Mouse (Mus musculus): ENCODE data around the gene Usb1. TPM values are rescaled to one million over a fixed set of nuclear protein-coding genes. Genes with fewer than 3 reads are reported as not detected.
"Not testable (repeated sequence)": the region's sequence is repeated elsewhere in the genome, so short reads cannot be mapped to it uniquely, and the experiment has no call there.

Usb1 gene
- polyA plus RNA-seq, 1 experiment from 2014 or later: 35.5 TPM

GRCm38 (mm10) chr8:95378928-95379327, 46.8 kb downstream of the Usb1 start:
- H3K27ac ChIP-seq (replicated peaks); H3K4me2 ChIP-seq; H3K36me3 ChIP-seq; H3K9ac ChIP-seq; H3K27me3 ChIP-seq; ATAC-seq (ENCODE audit: low read depth); H3K9me3 ChIP-seq; H3K4me3 ChIP-seq; H3K4me1 ChIP-seq (replicated peaks): not testable (repeated sequence)
- WGBS: 95% methylated on average over 11 of the region's 11 CpGs

- no peaks in the 10 kb centered on the region for H3K4me1 ChIP-seq (replicated peaks)
- ATAC-seq (ENCODE audit: low read depth): no peak
- no peak overlapping the region for H3K4me3 ChIP-seq
- H3K27me3 ChIP-seq: no peaks in the 10 kb centered on the region
- no peak overlapping the region for H3K27ac ChIP-seq (replicated peaks)
- H3K36me3 ChIP-seq: no peaks in the 10 kb centered on the region
- H3K9me3 ChIP-seq: no peaks in the 10 kb centered on the region
- H3K9ac ChIP-seq: no peak overlapping the region
- H3K4me2 ChIP-seq: no peak overlapping the region
Measured at GRCm38 (mm10) chr8:95380953-95381352, 48.9 kb downstream of the Usb1 start.

GRCm38 (mm10) chr8:95381595-95381994, 49.5 kb downstream of the Usb1 start:
- WGBS: 88% methylated on average over 3 of the region's 3 CpGs
- H3K27me3 ChIP-seq: no peaks in the 10 kb centered on the region
- no peaks in the 10 kb centered on the region for H3K4me1 ChIP-seq (replicated peaks)
- no peak overlapping the region for H3K9ac ChIP-seq
- no peaks in the 10 kb centered on the region for H3K36me3 ChIP-seq
- no peaks in the 10 kb centered on the region for H3K9me3 ChIP-seq
- no peak overlapping the region for H3K27ac ChIP-seq (replicated peaks)
- no peak overlapping the region for H3K4me3 ChIP-seq
- ATAC-seq (ENCODE audit: low read depth): no peak
- no peak overlapping the region for H3K4me2 ChIP-seq

GRCm38 (mm10) chr8:95384501-95384900, 52.4 kb downstream of the Usb1 start:
- no peaks in the 10 kb centered on the region for H3K27me3 ChIP-seq
- 91% methylated on average over 3 of the region's 3 CpGs for WGBS
- ATAC-seq (ENCODE audit: low read depth): no peak

GRCm38 (mm10) chr8:95386037-95386436, 54.0 kb downstream of the Usb1 start:
- Histone ChIP-seq H3K4me1 (replicated peaks) (no peaks in the 10 kb centered on the region), H3K27me3 (no peaks in the 10 kb centered on the region), H3K4me3 (no peak overlapping the region), H3K27ac (replicated peaks) (no peak overlapping the region), H3K9ac (no peak overlapping the region), H3K4me2 (no peak overlapping the region), H3K9me3 (no peaks in the 10 kb centered on the region), H3K36me3 (no peaks in the 10 kb centered on the region)
- no peak for ATAC-seq (ENCODE audit: low read depth)
- 81% methylated on average over 5 of the region's 5 CpGs for WGBS

More at GRCm38 (mm10) chr8:95384501-95384900, 52.4 kb downstream of the Usb1 start:
- no peak overlapping the region for H3K9ac ChIP-seq
- no peak overlapping the region for H3K27ac ChIP-seq (replicated peaks)
- H3K4me1 ChIP-seq (replicated peaks): no peaks in the 10 kb centered on the region
- H3K36me3 ChIP-seq: no peaks in the 10 kb centered on the region
- no peak overlapping the region for H3K4me2 ChIP-seq
- H3K4me3 ChIP-seq: no peak overlapping the region
- no peaks in the 10 kb centered on the region for H3K9me3 ChIP-seq

GRCm38 (mm10) chr8:95387221-95387620, 55.1 kb downstream of the Usb1 start:
- 91% methylated on average over 10 of the region's 10 CpGs for WGBS
- Histone ChIP-seq H3K4me3 (no peak overlapping the region), H3K4me2 (no peak overlapping the region), H3K9me3 (no peaks in the 10 kb centered on the region), H3K27ac (replicated peaks) (no peak overlapping the region), H3K27me3 (no peaks in the 10 kb centered on the region), H3K36me3 (no peaks in the 10 kb centered on the region), H3K9ac (no peak overlapping the region), H3K4me1 (replicated peaks) (no peaks in the 10 kb centered on the region)
- no peak for ATAC-seq (ENCODE audit: low read depth)

GRCm38 (mm10) chr8:95387936-95388335, 55.9 kb downstream of the Usb1 start:
- WGBS: 82% methylated on average over 7 of the region's 7 CpGs
- no peak for ATAC-seq (ENCODE audit: low read depth)
- H3K9me3 ChIP-seq: no peaks in the 10 kb centered on the region

GRCm38 (mm10) chr8:95390312-95390711, 58.2 kb downstream of the Usb1 start:
- Histone ChIP-seq H3K36me3 (no peaks in the 10 kb centered on the region), H3K9ac (no peak overlapping the region), H3K4me3 (no peak overlapping the region), H3K9me3 (no peaks in the 10 kb centered on the region), H3K4me1 (replicated peaks) (peaks cover 6% of the 10 kb centered on the region), H3K27me3 (no peaks in the 10 kb centered on the region), H3K27ac (replicated peaks) (no peak overlapping the region), H3K4me2 (no peak overlapping the region)
- no peak for ATAC-seq (ENCODE audit: low read depth)
- 72% methylated on average over 4 of the region's 4 CpGs for WGBS

More at GRCm38 (mm10) chr8:95387936-95388335, 55.9 kb downstream of the Usb1 start:
- H3K9ac ChIP-seq: no peak overlapping the region
- H3K36me3 ChIP-seq: no peaks in the 10 kb centered on the region
- H3K4me2 ChIP-seq: no peak overlapping the region
- H3K4me3 ChIP-seq: no peak overlapping the region
- H3K4me1 ChIP-seq (replicated peaks): no peaks in the 10 kb centered on the region
- H3K27me3 ChIP-seq: no peaks in the 10 kb centered on the region
- H3K27ac ChIP-seq (replicated peaks): no peak overlapping the region

GRCm38 (mm10) chr8:95391101-95391500, 59.0 kb downstream of the Usb1 start:
- no peak overlapping the region for H3K4me2 ChIP-seq
- no peak overlapping the region for H3K9ac ChIP-seq
- no peak overlapping the region for H3K27ac ChIP-seq (replicated peaks)
- no peak for ATAC-seq (ENCODE audit: low read depth)
- no peaks in the 10 kb centered on the region for H3K27me3 ChIP-seq
- H3K9me3 ChIP-seq: no peaks in the 10 kb centered on the region
- peaks cover 12% of the 10 kb centered on the region for H3K4me1 ChIP-seq (replicated peaks)
- H3K4me3 ChIP-seq: no peak overlapping the region
- WGBS: 79% methylated on average over 7 of the region's 7 CpGs
- no peaks in the 10 kb centered on the region for H3K36me3 ChIP-seq

- Histone ChIP-seq H3K27ac (replicated peaks) (peak overlapping the region; percentile 28; the same call in 1 of the 2 replicates), H3K4me3 (no peak overlapping the region), H3K4me2 (no peak overlapping the region)
Measured at GRCm38 (mm10) chr8:95392604-95393003, 60.5 kb downstream of the Usb1 start.

GRCm38 (mm10) chr8:95395186-95395918, 63.3 kb downstream of the Usb1 start:
- Histone ChIP-seq H3K27me3 (no peaks in the 10 kb centered on the region), H3K9me3 (no peaks in the 10 kb centered on the region), H3K9ac (no peak overlapping the region), H3K4me2 (no peak overlapping the region), H3K4me3 (no peak overlapping the region), H3K27ac (replicated peaks) (no peak overlapping the region), H3K4me1 (replicated peaks) (peaks cover 36% of the 10 kb centered on the region), H3K36me3 (no peaks in the 10 kb centered on the region)
- no peak for ATAC-seq (ENCODE audit: low read depth)
- 50% methylated on average over 8 of the region's 8 CpGs for WGBS

More at GRCm38 (mm10) chr8:95392604-95393003, 60.5 kb downstream of the Usb1 start:
- Histone ChIP-seq H3K4me1 (replicated peaks) (peaks cover 26% of the 10 kb centered on the region), H3K27me3 (no peaks in the 10 kb centered on the region), H3K9ac (no peak overlapping the region), H3K9me3 (no peaks in the 10 kb centered on the region), H3K36me3 (no peaks in the 10 kb centered on the region)
- whole genome bisulfite sequencing: 78% methylated on average over 5 of the region's 5 CpGs
- ATAC-seq (ENCODE audit: low read depth): no peak

GRCm38 (mm10) chr8:95396752-95397151, 64.7 kb downstream of the Usb1 start:
- Histone ChIP-seq H3K27me3 (no peaks in the 10 kb centered on the region), H3K9me3 (no peaks in the 10 kb centered on the region), H3K4me2 (no peak overlapping the region), H3K9ac (no peak overlapping the region), H3K4me1 (replicated peaks) (peaks cover 36% of the 10 kb centered on the region), H3K4me3 (no peak overlapping the region), H3K27ac (replicated peaks) (0 out of 2 replicates have a peak overlapping the region, but pooled peaks have one; percentile 29), H3K36me3 (no peaks in the 10 kb centered on the region)
- ATAC-seq (ENCODE audit: low read depth): no peak
- WGBS: 74% methylated on average over 11 of the region's 11 CpGs
